Mouse (Mus musculus): ENCODE measurements around the gene Olfr633. TPM values are rescaled to one million over a fixed set of nuclear protein-coding genes. Genes with fewer than 3 reads are reported as not detected.
"Not testable (repeated sequence)": the region's sequence is repeated elsewhere in the genome, so short reads cannot be mapped to it uniquely, and the experiment has no call there.

Gene Olfr633
- total RNA-seq (2021): not detected
- long read RNA-seq, experiment 1: 0 reads
- long read RNA-seq, experiment 2: 0 reads

DNA sequence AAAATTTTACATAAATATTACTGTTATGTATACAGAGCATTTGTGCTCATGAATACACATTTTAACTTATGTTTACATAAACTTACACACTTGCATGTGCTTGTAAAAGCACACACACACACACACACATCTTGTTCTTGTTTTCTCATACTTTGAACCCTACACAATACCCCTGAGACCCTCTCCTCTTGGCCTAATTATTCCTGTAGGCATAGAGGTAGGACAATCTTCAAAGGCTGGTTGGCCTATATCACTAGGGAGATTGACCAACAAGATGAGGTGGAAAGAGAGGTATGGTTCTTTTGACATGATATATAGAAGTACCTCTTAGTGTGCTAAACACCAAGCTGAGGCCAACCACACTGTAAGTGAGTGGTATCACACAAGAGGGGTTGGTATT is at the start of gene Olfr633:
Olfr633 (plus strand) TSS at position 301 of the 400 bp plus-strand sequence.
- DNase-seq: no peak

- DNase-seq: no peak
These were observed 41.0 kb upstream of the Olfr633 start, which contains the start of gene Olfr65 for GRCm38 (mm10) chr7:103903187-103903586. Olfr65 (plus strand) TSS chr7:103903487.

DNA sequence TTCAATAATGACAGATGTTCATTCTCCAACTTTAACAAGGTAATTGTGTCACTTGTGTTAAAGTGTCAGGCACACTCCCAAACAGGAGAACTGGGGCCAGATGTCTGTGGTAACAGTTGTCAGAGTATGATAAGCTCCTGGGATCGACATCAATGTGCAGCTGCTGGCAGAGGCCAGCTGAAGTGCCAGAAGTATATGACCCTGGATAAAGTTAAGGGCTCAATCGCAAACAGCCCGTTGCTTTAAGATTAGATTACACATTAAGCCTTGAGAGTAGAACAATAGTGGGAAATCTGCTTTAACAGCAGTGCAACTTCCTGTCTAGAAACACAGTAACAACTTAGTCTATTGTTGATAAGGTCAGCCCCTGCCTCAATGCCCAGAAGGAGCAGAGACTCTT is 34.2 kb upstream of the Olfr633 start:
- no peak for DNase-seq

GRCm38 (mm10) chr7:103912969-103913511 is 31.2 kb upstream of the Olfr633 start:
- no peak for DNase-seq

- no peak for DNase-seq
These were observed 28.9 kb upstream of the Olfr633 start for GRCm38 (mm10) chr7:103915338-103915737.

- no peak for DNase-seq
These were observed 15.7 kb upstream of the Olfr633 start, which contains the start of gene Olfr631 for GRCm38 (mm10) chr7:103928525-103928924. Olfr631 (plus strand) TSS chr7:103928825.

DNA sequence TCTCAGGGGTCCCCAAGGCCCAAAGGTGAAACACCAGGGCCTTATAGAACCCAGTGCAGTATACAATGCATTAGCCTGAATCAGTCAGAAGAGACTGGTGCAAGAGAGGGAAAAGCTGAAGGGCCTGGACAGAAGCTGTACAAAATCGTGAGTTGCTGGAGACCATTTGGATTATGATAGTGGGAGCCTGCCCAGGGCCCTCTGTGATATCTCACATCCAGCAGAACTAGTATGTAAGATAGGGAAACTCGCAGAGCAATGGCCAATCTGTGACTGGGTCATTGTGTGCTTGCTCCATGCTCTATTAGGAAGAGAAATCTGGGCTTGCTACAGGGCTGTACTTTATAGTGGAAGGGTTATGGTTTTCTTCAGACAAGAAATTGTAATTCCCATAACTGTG is 10.0 kb upstream of the Olfr633 start, which contains the start of gene Olfr632:
Olfr632 (plus strand) TSS at position 84 of the 400 bp plus-strand sequence.
- no peak for DNase-seq

- DNase-seq: peak; percentile 22
These were observed 1.5 kb upstream of the Olfr633 start for GRCm38 (mm10) chr7:103942730-103943129.

DNA sequence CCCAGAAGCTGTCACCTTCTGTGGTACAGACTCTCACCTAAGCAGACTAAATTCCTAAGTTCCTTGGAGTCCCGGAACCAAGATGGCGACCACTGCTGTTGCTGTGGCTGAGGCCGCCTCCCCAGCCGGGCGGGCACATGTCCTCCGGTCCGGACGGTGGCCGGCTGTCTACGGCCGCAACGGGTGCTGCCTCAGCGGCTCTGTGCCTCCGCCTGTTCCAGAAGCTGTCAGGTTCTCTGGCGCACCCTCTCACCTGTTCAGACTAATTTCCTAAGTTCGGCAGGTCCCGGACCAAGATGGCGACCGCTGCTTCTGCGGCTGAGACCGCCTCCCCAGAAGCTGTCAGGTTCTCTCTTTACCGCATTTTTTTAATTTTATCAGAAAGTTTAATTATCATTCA is 22.6 kb downstream of the Olfr633 start:
- DNase-seq: not testable (repeated sequence)

DNA sequence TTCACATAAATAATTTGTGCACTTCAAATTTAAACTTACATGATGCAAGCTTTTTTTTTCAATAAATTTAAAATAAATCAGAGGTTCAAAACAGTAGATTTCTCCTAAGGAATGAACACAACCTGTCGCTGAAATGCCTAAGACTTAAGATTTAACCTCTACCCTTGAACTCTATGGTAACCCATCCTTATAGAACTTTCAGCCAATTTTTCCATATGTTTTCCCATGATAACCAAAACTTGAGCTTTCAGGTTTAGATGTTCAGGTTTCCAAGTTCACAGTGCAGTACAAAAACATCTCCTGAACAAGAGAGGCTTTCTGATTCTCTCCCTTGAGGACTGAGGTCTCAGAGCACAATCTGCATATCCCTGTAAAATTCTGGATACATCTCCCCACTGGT is 26.6 kb downstream of the Olfr633 start, which contains the start of gene Olfr635:
Olfr635 (plus strand) TSS at position 301 of the 400 bp plus-strand sequence.
- DNase-seq: no peak

GRCm38 (mm10) chr7:103971782-103972181 is 27.5 kb downstream of the Olfr633 start:
- no peak for DNase-seq

DNA sequence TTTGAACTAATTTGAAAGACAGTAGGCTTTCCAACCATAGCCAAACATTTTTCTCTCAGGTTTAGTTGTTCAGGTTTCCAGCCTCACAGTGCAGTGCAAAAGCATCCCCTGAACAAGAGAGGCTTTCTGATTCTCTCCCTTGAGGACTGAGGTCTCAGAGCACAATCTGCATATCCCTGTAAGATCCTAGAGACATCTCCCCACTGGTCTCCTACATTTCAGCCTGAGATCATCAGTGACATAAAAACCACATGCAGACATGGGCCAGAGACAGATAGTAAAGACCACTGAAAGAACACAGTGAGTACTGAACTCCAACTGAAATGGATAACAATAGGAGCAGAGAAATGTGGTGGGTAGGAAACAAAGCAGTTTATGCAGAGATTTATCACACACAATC is 54.2 kb downstream of the Olfr633 start, which contains the start of gene Olfr638:
Olfr638 (plus strand) TSS at position 301 of the 400 bp plus-strand sequence.
- no peak for DNase-seq

Other genes starting within 250 kb of the Olfr633 start
- not detected for gene Olfr243, start 229.8 kb upstream of the Olfr633 start, total RNA-seq (2021)
- not detected for gene Olfr628, start 214.1 kb upstream of the Olfr633 start, total RNA-seq (2021)
- gene Olfr629, start 199.5 kb upstream of the Olfr633 start, total RNA-seq (2021): not detected
- gene Olfr630, start 187.1 kb upstream of the Olfr633 start, total RNA-seq (2021): not detected
- not detected for gene Olfr69, start 172.8 kb upstream of the Olfr633 start, total RNA-seq (2021)
- gene Olfr68, start 164.7 kb upstream of the Olfr633 start, total RNA-seq (2021): not detected
- not detected for gene Olfr67, start 152.6 kb upstream of the Olfr633 start, total RNA-seq (2021)
- 100 to 1,000 TPM; 105 to 167 TPM for gene Hbb-bt, start 130.4 kb upstream of the Olfr633 start, total RNA-seq (2021)
- gene Hbb-bs, start 116.3 kb upstream of the Olfr633 start, total RNA-seq (2021): 1,000 to 10,000 TPM in 1 of 2 experiments, 100 to 1,000 TPM in 1; 926 to 1,441 TPM
- not detected for gene Hbb-bh2, start 103.9 kb upstream of the Olfr633 start, total RNA-seq (2021)
- gene Hbb-bh1, start 101.3 kb upstream of the Olfr633 start, total RNA-seq (2021): not detected
- not detected for gene Hbb-y, start 91.2 kb upstream of the Olfr633 start, total RNA-seq (2021)
- gene Olfr66, start 58.2 kb upstream of the Olfr633 start, total RNA-seq (2021): not detected
- gene Olfr64, start 50.0 kb upstream of the Olfr633 start, total RNA-seq (2021): not detected
- not detected for gene Olfr65, start 41.0 kb upstream of the Olfr633 start, total RNA-seq (2021)
- not detected for gene Olfr631, start 15.6 kb upstream of the Olfr633 start, total RNA-seq (2021)
- gene Olfr632, start 10.1 kb upstream of the Olfr633 start, total RNA-seq (2021): not detected
- gene Olfr635, start 26.7 kb downstream of the Olfr633 start, total RNA-seq (2021): not detected
- not detected for gene Olfr638, start 54.3 kb downstream of the Olfr633 start, total RNA-seq (2021)
- under 1 TPM; 0.02 to 0.05 TPM for gene Olfr639, start 72.9 kb downstream of the Olfr633 start, total RNA-seq (2021)
- gene Olfr640, start 81.1 kb downstream of the Olfr633 start, total RNA-seq (2021): not detected
- gene Olfr641, start 91.0 kb downstream of the Olfr633 start, total RNA-seq (2021): not detected
- gene Olfr642, start 108.2 kb downstream of the Olfr633 start, total RNA-seq (2021): not detected
- not detected for gene 4930516K23Rik, start 117.0 kb downstream of the Olfr633 start, total RNA-seq (2021)
- gene Olfr644, start 127.4 kb downstream of the Olfr633 start, total RNA-seq (2021): not detected
- gene Olfr645, start 141.0 kb downstream of the Olfr633 start, total RNA-seq (2021): not detected
- gene Olfr646, start 160.4 kb downstream of the Olfr633 start, total RNA-seq (2021): not detected
- not detected for gene Ubqln5, start 185.4 kb downstream of the Olfr633 start, total RNA-seq (2021)
- gene Olfr643, start 193.0 kb downstream of the Olfr633 start, total RNA-seq (2021): not detected
- gene Ubqln3, start 198.8 kb downstream of the Olfr633 start, total RNA-seq (2021): not detected
- gene Ubqlnl, start 206.1 kb downstream of the Olfr633 start, total RNA-seq (2021): not detected
- not detected for gene Olfm5, start 220.4 kb downstream of the Olfr633 start, total RNA-seq (2021)
- gene Olfr648, start 239.0 kb downstream of the Olfr633 start, total RNA-seq (2021): not detected